Mouse (Mus musculus): ENCODE data around the gene Cldn10.

GRCm38 (mm10) chr14:118804351-118804750 lies 16.6 kb downstream of the Cldn10 start:
- TF ChIP-seq GATA1 (IDR thresholded peaks at IDR 0.05; ENCODE audit: borderline replicate concordance, low read length) = no peak
- peak; percentile 80 for TF ChIP-seq CTCF (IDR thresholded peaks at IDR 0.05; ENCODE audit: low read depth, low read length)
- TF ChIP-seq POLR2AphosphoS5 (IDR thresholded peaks at IDR 0.05; ENCODE audit: insufficient replicate concordance, low read depth, low read length) = no peak
